Mouse (Mus musculus) thymus, adult 2 months (tissue): ENCODE results near the gene Hsd11b1.

Experiments
- CTCF ChIP-seq: fragments of 200-500 bp; IDR thresholded peaks from 2 replicates; pipeline ENCODE4 v1.5.1; 2012; ENCODE audit warnings: mild to moderate bottlenecking, control low read depth, low read length, moderate library complexity, borderline replicate concordance; ENCODE audit not compliant: control insufficient read depth, poor library complexity, insufficient read depth; ENCODE audit errors: extremely low read depth
- POLR2A ChIP-seq: fragments of 200-500 bp; IDR thresholded peaks from 2 replicates; pipeline ENCODE4 v1.6.1; 2012; ENCODE audit warnings: mild to moderate bottlenecking, low read length, control low read depth, moderate library complexity; ENCODE audit not compliant: control insufficient read depth, poor library complexity, insufficient read depth; ENCODE audit errors: extremely low read depth

- TF ChIP-seq CTCF (no peak), POLR2A (no peak)
Observed at GRCm38 (mm10) chr1:193293926-193294325, 30.1 kb upstream of the Hsd11b1 start.
